Mouse (Mus musculus) embryonic facial prominence, embryonic 13.5 days (tissue): ENCODE data around the gene Cux2. TPM values are rescaled to one million over a fixed set of nuclear protein-coding genes. Genes with fewer than 3 reads are reported as not detected.
"Not testable (repeated sequence)": the region's sequence is repeated elsewhere in the genome, so short reads cannot be mapped to it uniquely, and the experiment has no call there.

Experiments
- ATAC-seq: fragments of 200-750 bp; cut with Nextera tagmentation; 2 replicates; pipeline ENCODE4 v1.8.0; 2017; ENCODE audit warnings: low read depth; ENCODE audit not compliant: insufficient number of reproducible peaks, insufficient read depth, low FRiP score, low TSS enrichment
- H3K27ac ChIP-seq: fragments of 300-500 bp; sonication (generic); 2 replicates; pipeline ENCODE4 v1.5.1; 2015; ENCODE audit warnings: moderate library complexity, mild to moderate bottlenecking, inconsistent platforms
- H3K27me3 ChIP-seq: fragments of 300-500 bp; sonication (generic); 2 replicates; pipeline ENCODE4 v1.6.1; 2015; ENCODE audit warnings: mild to moderate bottlenecking, inconsistent platforms
- H3K36me3 ChIP-seq: fragments of 300-500 bp; sonication (generic); 2 replicates; pipeline ENCODE4 v1.6.1; 2015; ENCODE audit warnings: mild to moderate bottlenecking, inconsistent platforms
- H3K4me1 ChIP-seq: fragments of 300-500 bp; sonication (generic); 2 replicates; pipeline ENCODE4 v1.6.1; 2015; ENCODE audit warnings: inconsistent platforms
- H3K4me2 ChIP-seq: fragments of 300-500 bp; sonication (generic); 2 replicates; pipeline ENCODE4 v1.6.1; 2015; ENCODE audit warnings: moderate library complexity, mild to moderate bottlenecking, inconsistent platforms
- H3K4me3 ChIP-seq: fragments of 300-500 bp; sonication (generic); 2 replicates; pipeline ENCODE4 v1.5.1; 2015; ENCODE audit warnings: mild to moderate bottlenecking, inconsistent platforms
- H3K9ac ChIP-seq: fragments of 300-500 bp; sonication (generic); 2 replicates; pipeline ENCODE4 v1.6.1; 2015; ENCODE audit warnings: mild to moderate bottlenecking, inconsistent platforms
- H3K9me3 ChIP-seq: fragments of 300-500 bp; sonication (generic); 2 replicates; pipeline ENCODE4 v1.6.1; 2016; ENCODE audit warnings: inconsistent platforms
- WGBS: fragments of 180-500 bp; shearing (Covaris S2); methylation state at CpG from one replicate; pipeline ENCODE4 v1.1.7; 2015; ENCODE audit warnings: mixed read lengths; 5-methylcytosine and 5-hydroxymethylcytosine counted together
- polyA plus RNA-seq: library from polyadenylated mRNA; unstranded; fragments of >200 nt; fragmentation: Nextera tagmentation; extraction: Ambion mirVana; gene quantifications from 2 replicates; pipeline ENCODE4 v1.2.1, GENCODE M21; 2015

Gene Cux2
- polyA plus RNA-seq, 1 experiment from 2014 or later, result 4.0 TPM

DNA sequence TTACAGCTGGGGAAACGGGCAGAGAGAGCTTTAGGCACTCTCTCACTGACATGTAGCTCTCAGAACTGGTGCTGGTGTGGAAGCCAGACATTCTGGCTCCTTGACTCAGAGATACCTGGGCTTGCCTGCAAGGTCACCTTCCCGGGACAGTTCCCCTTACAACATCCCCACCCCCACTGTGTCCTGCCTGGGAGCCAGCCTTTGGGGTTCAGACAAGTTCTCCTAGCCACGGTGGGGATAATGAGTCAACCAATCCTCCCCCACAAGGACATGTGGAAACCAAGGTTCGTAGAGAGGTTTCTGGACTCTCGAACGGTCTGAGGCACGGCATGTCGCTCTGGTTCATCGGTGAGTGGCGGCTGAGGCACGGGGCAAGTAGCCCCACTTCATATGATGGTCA, 193.2 kb downstream of the Cux2 start:
- Histone ChIP-seq H3K36me3 (peaks cover 66% of the 10 kb centered on the region), H3K4me3 (no peak overlapping the region), H3K27me3 (no peaks in the 10 kb centered on the region), H3K4me2 (no peak overlapping the region), H3K4me1 (peaks cover 6% of the 10 kb centered on the region; the same call in 1 of the 2 replicates), H3K9me3 (peaks cover 6% of the 10 kb centered on the region; the same call in 1 of the 2 replicates), H3K27ac (no peak overlapping the region), H3K9ac (no peak overlapping the region)
- ATAC-seq, result no peak
- 85% methylated on average over 11 of the region's 11 CpGs for WGBS

DNA sequence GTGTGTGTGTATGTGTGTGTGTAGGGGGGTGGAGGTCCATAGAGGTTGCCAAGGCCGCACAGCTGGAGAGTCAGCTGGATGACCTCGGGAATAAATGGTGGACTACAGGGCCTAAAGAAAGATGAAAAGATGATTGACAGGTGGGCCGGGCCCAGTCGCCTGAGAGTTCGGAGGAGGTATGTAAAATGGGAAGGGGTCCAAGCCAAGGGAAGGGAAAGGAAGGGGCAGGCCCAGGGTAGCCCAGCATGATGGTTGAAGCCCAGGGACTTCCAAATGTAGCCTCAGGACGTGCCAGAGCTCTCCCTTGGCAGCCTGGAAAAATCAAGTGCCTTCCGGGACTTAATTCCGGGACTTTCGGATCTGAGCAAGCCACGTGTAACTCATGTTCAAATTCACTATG, 195.1 kb downstream of the Cux2 start:
- peaks cover 25% of the 10 kb centered on the region for H3K4me1 ChIP-seq
- no peak overlapping the region for H3K9ac ChIP-seq
- H3K4me2 ChIP-seq, result no peak overlapping the region
- no peak overlapping the region for H3K27ac ChIP-seq
- H3K27me3 ChIP-seq, result no peaks in the 10 kb centered on the region
- ATAC-seq, result no peak
- H3K36me3 ChIP-seq, result peaks cover 64% of the 10 kb centered on the region
- no peak overlapping the region for H3K4me3 ChIP-seq
- 74% methylated on average over 10 of the region's 10 CpGs for WGBS
- H3K9me3 ChIP-seq, result no peaks in the 10 kb centered on the region

DNA sequence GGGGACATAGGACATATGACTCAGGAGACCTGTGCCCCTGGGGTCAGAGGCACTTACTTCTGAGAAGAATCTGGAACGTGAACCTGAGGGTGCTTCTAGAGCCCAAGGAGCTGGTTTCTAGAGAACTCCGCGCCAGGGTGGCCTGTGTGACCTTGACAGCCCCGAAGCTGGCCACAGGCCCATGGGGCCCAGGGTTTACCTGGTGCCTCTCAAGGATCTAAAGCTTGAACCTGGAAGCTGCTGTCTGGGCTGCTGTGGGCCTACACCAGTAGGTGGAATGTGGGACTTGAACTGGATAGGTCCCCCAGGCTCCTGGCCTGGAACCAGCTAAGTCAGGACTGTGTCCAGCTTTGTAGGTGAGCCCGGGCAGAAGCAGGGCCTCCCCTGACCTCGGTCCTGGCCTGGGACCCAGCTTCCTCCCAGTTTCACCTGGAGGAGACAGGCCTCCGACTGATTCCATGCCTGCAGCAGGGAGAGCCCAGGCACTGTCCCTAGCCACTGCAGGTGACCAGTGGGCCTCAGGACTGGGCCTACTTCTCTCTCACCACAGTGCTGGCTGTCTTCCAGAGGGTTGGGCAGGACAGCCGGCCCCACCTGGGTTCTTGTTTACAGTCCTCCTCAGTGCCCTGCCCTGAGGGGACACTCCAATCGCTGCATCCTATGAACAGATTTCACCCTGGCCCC, 196.4 kb downstream of the Cux2 start:
- no peaks in the 10 kb centered on the region for H3K9me3 ChIP-seq
- no peaks in the 10 kb centered on the region for H3K27me3 ChIP-seq
- no peak overlapping the region for H3K4me2 ChIP-seq
- H3K9ac ChIP-seq, result no peak overlapping the region
- peak overlapping the region; percentile 16; the same call in 1 of the 2 replicates for H3K27ac ChIP-seq
- no peak for ATAC-seq
- H3K4me1 ChIP-seq, result peaks cover 28% of the 10 kb centered on the region
- peaks cover 61% of the 10 kb centered on the region for H3K36me3 ChIP-seq
- H3K4me3 ChIP-seq, result no peak overlapping the region
- 86% methylated on average over 9 of the region's 9 CpGs for WGBS

DNA sequence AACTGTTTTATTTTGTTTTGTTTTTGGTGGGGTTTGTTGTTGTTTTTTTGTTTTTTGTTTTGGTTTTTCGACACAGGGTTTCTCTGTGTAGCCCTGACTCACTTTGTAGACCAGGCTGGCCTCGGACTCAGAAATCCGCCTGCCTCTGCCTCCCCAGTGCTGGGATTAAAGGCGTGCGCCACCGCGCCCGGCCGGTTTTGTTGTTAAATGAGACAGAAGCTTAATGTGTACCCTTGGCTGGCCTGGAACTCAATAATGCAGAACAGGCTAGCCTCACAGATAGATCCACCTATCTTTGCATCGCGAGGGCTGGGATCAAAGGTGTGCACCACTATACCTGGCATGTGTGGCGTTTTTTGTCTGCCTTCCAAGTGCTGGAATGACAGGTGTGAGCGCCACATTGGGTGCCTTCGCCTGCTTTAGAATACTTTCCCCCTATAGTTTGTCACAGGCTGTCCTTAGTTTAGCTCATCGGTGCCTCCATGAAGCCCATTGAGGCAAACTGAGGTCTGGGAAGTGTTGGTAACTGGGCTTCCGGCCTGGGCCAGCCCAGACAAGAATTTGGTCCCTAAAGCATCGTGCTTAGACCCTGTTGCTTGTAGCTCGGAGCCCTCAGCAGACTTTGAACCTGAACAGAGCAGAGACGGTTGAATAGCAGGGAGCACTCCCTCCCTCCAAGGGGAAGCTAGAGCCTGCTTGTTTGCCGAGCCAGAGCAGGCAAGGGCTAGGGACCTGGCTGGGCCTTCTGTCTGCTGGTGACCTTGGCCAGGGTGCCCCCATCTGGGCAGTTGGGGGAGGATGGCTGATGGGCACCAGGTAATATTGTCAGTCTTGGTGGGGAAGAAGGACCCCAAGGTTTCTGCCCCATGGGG, 200.2 kb downstream of the Cux2 start:
- H3K27ac ChIP-seq, result no peak overlapping the region
- WGBS, result 33% methylated on average over 20 of the region's 20 CpGs

DNA sequence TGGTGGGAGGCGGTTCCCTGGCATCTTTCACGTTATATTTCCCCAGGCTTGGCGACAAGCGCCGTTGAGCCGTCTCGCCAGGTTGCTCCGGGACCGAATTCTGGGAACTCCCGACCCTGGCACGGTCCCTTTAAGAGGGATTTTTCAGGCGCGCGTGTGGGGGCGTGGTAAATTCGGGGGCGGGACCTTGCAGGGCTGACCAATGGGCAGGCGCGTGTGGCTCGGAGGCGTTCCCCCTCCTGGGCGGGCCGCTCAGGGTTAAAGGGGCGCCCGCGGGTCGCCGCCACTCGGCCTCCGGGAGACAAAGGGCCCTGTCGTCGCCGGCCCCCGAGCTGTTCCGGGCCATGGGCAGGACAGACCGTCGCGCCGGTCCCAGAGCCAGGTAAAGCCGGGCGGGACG, 201.2 kb downstream of the Cux2 start, which contains the start of gene Pheta1:
TSS of gene Pheta1 (plus strand) at position 242 of the 400 bp plus-strand sequence.
- H3K9me3 ChIP-seq, result no peaks in the 10 kb centered on the region
- 1% methylated on average over 42 of the region's 42 CpGs for WGBS

More for the DNA sequence above, 200.2 kb downstream of the Cux2 start:
- peak overlapping the region; percentile 89 for H3K9ac ChIP-seq
- ATAC-seq, result no peak
- H3K4me3 ChIP-seq, result peak overlapping the region; percentile 88
- peaks cover 40% of the 10 kb centered on the region for H3K36me3 ChIP-seq
- H3K4me2 ChIP-seq, result peak overlapping the region; percentile 81
- peaks cover 35% of the 10 kb centered on the region for H3K4me1 ChIP-seq
- peaks cover 10% of the 10 kb centered on the region for H3K27me3 ChIP-seq
- H3K9me3 ChIP-seq, result no peaks in the 10 kb centered on the region

DNA sequence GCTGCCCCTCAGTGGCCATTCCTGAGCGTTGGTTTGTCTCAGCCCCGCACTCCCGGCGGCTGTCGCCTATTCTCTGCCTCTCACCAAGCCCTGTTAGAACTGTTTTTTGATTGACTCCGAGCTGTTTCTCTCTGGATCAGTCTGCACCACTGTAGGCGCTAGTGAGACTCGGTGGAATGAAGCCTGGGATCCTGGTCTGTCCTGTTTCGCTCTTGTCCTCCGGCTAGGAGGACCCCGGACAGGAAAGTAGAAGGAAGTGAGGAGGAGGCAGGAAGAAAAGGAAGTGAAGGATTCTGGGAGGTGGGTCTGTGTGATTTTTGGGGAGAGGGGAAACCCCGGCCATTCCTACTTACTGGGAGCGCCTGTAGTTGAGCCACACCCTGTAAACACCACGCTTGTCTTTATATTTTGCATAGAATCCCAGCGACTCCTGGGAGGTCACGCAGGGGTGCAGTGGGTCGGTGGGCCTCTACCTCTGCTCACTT, 201.8 kb downstream of the Cux2 start:
- Histone ChIP-seq H3K4me1 (peaks cover 33% of the 10 kb centered on the region), H3K9ac (peak overlapping the region; percentile 89), H3K4me3 (peak overlapping the region; percentile 88), H3K9me3 (no peaks in the 10 kb centered on the region), H3K4me2 (peak overlapping the region; percentile 81), H3K27me3 (peaks cover 25% of the 10 kb centered on the region), H3K36me3 (peaks cover 23% of the 10 kb centered on the region), H3K27ac (peak overlapping the region; percentile 83)
- under 1% methylated on average over 17 of the region's 17 CpGs for WGBS
- no peak for ATAC-seq

More for the DNA sequence above, 201.2 kb downstream of the Cux2 start, which contains the start of gene Pheta1:
- Histone ChIP-seq H3K4me3 (peak within 1 kb of the TSS; percentile 88), H3K4me1 (peaks cover 32% of the 10 kb centered on the region), H3K4me2 (peak within 1 kb of the TSS; percentile 81), H3K27ac (peak within 1 kb of the TSS; percentile 83), H3K9ac (peak within 1 kb of the TSS; percentile 89), H3K27me3 (peaks cover 18% of the 10 kb centered on the region), H3K36me3 (peaks cover 30% of the 10 kb centered on the region)
- ATAC-seq, result peak; percentile 78

DNA sequence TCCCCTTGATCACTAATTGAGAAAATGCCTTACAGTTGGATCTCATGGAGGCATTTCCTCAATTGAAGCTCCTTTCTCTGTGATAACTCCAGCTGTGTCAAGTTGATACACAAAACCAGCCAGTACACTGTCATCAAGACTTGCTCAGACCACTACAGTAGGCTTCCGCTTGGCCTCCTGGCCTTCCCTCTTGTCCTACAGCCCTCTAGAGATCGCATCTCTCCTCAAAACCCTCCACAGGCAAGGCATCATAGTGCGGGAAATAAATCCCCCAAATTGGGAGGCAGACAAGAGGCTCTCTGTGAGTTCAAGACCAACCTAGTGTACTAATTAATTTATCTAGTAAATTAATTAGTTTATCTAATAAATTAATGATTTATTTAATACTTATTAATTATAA, 202.6 kb downstream of the Cux2 start:
- ATAC-seq, H3K4me3 ChIP-seq, H3K27ac ChIP-seq, H3K9me3 ChIP-seq, H3K4me2 ChIP-seq, H3K9ac ChIP-seq: not testable (repeated sequence)
- Histone ChIP-seq H3K4me1 (peaks cover 37% of the 10 kb centered on the region), H3K27me3 (peaks cover 31% of the 10 kb centered on the region), H3K36me3 (peaks cover 15% of the 10 kb centered on the region)
- 79% methylated on average over 3 of the region's 3 CpGs for WGBS

DNA sequence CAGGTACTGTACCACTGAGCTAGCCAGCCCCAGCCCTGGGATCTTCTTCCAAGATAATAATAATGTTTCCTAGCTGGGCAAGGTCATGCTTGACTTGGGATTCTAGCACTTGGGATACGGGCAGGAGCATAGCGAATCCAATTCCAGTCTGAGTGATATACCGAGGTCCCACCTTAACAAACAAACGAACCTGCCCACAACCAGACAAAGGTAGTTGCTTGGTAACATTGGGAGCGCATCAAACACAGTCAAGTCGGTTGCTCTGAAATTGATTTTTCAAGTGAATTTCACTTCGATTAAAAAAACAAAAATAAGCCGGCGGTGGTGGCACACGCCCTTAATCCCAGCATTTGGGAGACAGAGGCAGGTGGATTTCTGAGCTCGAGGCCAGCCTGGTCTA, 203.6 kb downstream of the Cux2 start:
- Histone ChIP-seq H3K9me3 (no peaks in the 10 kb centered on the region), H3K4me2 (no peak overlapping the region), H3K9ac (no peak overlapping the region), H3K4me1 (peaks cover 34% of the 10 kb centered on the region), H3K27ac (no peak overlapping the region), H3K4me3 (no peak overlapping the region), H3K27me3 (peaks cover 40% of the 10 kb centered on the region), H3K36me3 (peaks cover 6% of the 10 kb centered on the region)
- WGBS, result 76% methylated on average over 11 of the region's 11 CpGs
- ATAC-seq, result no peak

DNA sequence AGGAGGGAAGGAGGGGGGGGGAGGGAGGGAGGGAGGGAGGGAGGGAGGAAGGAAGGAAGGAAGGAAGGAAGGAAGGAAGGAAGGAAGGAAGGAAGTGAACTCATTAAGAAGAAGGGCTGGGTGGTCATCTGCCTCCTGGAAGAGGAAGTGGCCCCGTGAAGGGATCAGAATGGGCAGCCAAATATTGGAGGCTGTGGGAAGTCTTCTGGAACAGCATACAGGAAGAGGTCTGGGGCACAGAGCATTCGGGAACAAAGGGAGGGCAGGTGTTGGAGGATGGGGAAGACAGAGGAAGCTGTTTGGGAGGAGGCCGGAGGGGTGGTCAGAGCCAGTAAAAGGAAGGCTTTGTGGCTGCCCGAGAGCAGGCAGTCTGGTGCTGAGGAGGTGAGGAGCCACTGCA, 204.5 kb downstream of the Cux2 start:
- H3K9ac ChIP-seq, result no peak overlapping the region; the same call in 1 of the 2 replicates
- no peak overlapping the region for H3K4me2 ChIP-seq
- ATAC-seq, result no peak
- 32% methylated on average over 4 of the region's 4 CpGs for WGBS
- H3K36me3 ChIP-seq, result no peaks in the 10 kb centered on the region
- H3K9me3 ChIP-seq, result no peaks in the 10 kb centered on the region
- no peak overlapping the region for H3K27ac ChIP-seq
- H3K4me1 ChIP-seq, result peaks cover 24% of the 10 kb centered on the region
- H3K27me3 ChIP-seq, result peaks cover 40% of the 10 kb centered on the region
- no peak overlapping the region for H3K4me3 ChIP-seq

DNA sequence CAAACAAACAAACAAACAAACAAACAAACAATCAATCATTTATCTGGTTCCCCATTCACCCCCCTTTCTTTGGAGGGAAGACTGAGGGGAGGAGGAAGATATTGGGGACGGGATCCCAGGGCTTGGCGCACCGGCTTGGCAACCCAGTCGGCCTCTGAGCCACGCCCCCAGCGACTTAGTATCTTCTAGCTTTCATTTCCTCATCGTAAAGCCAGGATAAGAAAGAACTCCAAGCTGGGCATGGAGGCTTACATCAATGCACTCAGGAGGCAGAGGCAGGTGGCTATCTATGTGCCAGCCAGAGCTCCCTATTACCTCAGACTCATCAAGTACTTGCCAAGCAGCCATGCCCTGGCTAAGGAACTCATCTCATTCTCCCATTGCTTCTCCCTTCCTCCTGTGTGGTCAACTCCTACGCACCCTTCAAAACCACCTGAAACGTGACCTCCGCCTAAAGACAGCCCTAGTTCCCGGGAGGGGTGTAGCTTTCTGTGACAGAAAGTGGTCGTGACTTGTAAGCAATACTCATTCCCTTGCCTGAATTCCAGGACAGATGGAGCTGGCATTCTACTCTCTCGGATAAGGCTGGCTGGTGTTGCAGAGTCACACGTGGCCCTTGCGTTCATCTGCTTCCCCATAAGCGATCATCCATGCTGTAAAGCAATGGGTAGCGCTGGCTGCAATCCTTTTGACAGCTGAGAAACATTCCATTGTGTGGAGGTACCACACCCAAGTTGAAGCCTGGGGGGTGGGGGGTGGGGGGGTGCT, 206.6 kb downstream of the Cux2 start:
- no peak overlapping the region for H3K27ac ChIP-seq
- peak overlapping the region; percentile 54 for H3K4me3 ChIP-seq
- peak overlapping the region; percentile 73; the same call in 1 of the 2 replicates for H3K9ac ChIP-seq
- no peak for ATAC-seq
- H3K27me3 ChIP-seq, result peaks cover 54% of the 10 kb centered on the region
- no peaks in the 10 kb centered on the region for H3K9me3 ChIP-seq
- WGBS, result 12% methylated on average over 17 of the region's 17 CpGs
- H3K4me1 ChIP-seq, result peaks cover 23% of the 10 kb centered on the region
- no peaks in the 10 kb centered on the region for H3K36me3 ChIP-seq
- H3K4me2 ChIP-seq, result peak overlapping the region; percentile 81

DNA sequence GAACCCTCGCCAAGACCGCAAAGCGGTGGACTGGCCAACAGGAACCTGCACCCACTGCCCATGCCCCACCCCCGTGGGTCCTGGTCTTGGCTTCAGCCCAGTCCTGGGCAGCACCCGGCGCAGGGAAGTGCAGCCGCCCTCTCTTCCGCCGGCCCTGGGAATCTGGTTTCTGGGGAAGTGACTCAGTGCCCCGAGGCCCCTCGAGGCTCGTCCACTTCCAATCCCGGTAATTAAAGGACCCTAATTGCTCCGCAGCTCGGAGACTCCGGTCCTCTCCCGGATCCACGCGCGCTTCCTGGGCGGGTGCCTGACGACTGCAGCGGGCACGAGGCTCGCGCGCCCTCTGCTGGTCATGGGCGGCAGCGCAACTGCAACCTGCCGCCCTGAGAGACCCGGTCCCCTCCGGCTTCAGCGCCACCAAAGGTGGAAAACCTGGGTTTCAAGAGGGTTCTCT, 207.2 kb downstream of the Cux2 start:
- WGBS, result under 1% methylated on average over 33 of the region's 33 CpGs
- peaks cover 60% of the 10 kb centered on the region for H3K27me3 ChIP-seq

More for the DNA sequence above, 207.2 kb downstream of the Cux2 start:
- no peak overlapping the region for H3K27ac ChIP-seq
- 0 out of 2 replicates have a peak, but pooled peaks have one; percentile 33 for ATAC-seq
- H3K36me3 ChIP-seq, result no peaks in the 10 kb centered on the region
- peak overlapping the region; percentile 81 for H3K4me2 ChIP-seq
- H3K4me3 ChIP-seq, result peak overlapping the region; percentile 54
- H3K9ac ChIP-seq, result peak overlapping the region; percentile 73
- H3K9me3 ChIP-seq, result no peaks in the 10 kb centered on the region
- H3K4me1 ChIP-seq, result peaks cover 23% of the 10 kb centered on the region
